Mouse (Mus musculus) embryo, embryonic 11 days (tissue): ENCODE measurements around the gene Robo1.
A peak's percentile ranks its signal among the peaks of the same experiment; 100 is the strongest.

Experiments
- DNase-seq: peaks from one replicate; pipeline ENCODE4 v3.0.0-alpha.2; 2015

Gene Robo1

DNA sequence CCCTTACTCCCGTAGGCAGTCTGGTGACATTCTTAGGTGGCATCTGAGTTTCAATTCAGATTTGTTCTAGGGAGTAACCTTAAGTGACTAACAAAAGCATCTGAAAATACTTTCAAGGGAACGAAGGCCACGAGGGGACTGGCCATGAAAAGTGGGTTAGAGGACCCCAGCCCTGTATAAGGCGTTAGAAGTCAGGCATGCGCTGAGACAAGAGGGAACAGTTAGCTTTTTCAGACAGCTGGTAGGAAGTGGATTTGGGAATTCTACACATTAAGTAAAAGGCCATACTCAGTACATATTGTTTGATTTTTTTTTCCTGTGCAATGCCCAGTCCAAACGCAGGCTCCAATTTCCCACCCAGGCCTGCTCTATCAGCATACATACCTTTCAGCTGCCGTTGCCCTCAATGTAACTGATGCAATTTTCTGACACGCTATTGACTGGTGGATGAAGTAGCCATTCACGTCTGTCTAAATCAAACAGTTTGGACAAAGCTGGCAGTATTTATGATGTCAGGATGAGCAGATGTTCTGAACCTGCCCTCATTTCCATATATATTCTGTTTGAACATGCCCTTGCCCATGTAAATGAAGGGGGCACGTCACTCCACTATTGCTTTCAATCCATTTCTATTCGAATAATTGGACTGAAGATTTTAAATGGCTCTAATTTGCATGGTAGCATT lies 651.1 kb downstream of the Robo1 start:
- DNase-seq = peak; percentile 12

GRCm38 (mm10) chr16:72959823-72960222 lies 651.7 kb downstream of the Robo1 start:
- no peak for DNase-seq

GRCm38 (mm10) chr16:72963782-72964181 lies 655.7 kb downstream of the Robo1 start:
- no peak for DNase-seq

DNA sequence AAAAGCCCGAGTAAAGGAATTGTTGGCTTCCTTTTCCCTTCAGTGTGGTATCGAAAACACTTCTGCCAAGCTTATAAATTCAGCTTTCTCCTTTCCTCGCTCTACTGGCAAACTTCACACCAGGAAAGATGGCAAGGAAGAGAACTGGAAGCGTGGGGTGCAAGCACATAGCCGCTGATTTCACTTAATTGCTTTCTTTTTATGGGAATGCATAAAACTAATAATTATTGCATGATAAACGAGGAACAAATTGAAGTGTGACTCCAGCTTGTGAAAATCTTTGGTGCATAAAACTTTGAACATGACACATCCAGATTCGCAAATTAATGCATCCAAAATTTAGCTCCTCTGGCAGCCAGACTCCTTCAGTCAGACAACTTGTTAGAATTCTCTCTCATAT lies 659.4 kb downstream of the Robo1 start:
- no peak for DNase-seq

DNA sequence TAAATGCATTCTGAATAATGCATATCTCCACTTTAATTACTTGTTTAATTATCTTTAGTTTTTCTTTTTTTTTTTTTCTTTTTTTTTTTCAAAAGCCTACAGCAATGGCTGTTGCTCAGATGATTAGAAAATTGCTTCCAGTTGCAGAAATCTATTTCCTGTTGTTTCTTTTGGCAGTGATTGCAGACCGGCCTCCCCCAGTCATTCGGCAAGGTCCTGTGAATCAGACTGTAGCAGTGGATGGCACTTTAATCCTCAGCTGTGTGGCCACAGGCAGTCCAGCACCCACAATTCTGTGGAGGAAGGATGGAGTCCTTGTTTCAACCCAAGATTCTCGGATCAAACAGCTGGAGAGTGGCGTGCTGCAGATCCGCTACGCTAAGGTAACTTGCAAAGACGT lies 661.9 kb downstream of the Robo1 start:
- DNase-seq = no peak

DNA sequence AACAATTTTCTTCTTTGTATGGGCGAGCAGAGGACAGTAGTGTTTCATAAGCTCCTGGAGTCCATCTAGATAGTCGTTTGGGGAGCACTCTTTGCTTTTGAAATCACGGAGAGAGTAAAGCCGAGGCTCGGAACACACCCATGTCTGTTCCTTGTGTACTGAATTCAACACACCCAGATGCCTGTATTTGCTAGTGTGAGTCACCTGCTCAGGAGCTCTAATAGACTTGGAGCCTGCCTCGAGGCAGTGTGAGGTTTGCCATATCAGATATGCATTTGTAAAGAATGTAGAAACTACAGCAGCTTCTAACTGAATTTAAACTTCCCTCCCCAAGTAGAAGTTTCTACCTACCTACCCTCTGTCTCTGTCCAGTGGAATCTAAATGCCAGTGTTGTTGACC lies 665.6 kb downstream of the Robo1 start:
- DNase-seq = no peak

GRCm38 (mm10) chr16:72974681-72975080 lies 666.6 kb downstream of the Robo1 start:
- DNase-seq = no peak

DNA sequence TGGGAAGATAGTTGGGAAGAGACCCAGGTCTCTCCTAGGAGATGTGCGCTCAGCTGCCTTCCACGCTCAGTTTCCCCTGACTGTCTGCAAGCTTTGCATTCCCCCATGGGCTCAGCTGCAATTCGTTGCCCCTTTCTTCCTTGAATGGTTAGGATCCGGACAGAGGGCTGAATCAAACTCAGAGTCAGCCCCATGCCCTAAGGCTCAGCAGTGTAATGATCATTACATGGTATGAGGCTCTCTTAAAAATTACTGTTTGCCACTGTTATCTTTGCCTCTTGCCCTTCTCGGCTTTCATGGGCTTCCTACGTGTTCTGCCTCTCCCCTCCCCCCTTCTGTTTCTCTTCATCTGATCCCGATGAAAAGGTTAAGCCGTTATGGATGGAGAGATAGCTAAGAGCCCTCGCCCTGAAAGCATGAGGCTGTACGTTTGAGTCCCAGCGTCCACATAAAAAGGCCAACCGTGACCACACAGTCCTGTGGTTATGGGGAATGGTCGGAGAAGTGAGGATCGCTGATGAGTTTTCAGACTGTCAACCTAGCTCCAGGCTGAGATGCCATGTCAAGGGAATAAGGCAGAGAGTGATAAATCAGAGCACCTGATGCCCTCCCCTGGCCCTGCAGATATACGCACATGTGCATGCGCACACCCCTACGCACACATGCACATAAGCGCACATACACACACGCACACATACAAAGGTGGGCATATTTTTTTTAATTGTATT lies 668.9 kb downstream of the Robo1 start:
- peak; percentile 42 for DNase-seq

DNA sequence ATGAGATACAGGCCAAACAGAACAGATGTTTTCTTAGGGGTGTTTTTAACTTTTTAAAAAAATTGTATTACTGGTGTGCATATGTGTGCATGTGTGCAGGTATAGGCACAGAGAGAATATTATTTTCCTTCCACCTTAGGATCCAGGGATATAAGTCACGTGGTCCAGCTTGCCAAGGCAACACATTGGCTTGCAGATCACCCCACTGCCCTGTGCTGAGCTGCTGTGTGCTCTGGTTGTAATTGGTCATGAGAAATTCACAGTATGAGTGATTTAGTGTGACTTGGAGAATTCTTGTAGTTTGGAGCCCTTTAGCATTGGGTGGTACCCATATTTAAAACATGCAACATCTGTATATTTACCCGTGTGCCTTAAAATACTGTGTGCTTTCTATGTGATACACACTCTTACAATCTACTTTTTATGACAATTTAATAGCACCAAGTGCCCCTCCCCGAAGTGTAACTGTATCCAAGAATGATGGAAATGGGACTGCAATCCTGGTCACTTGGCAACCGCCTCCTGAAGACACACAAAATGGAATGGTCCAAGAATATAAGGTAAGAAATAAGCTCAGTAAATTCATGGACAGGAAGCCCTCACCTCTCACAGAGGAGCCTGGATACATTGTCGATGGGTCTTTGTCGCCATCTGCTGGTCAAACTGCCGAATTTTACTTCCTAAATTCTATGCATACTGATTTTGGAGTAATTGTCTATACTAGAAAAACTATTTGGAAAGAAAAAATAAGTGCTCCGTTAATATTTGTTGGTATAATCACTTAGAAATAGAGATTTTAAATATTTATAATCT lies 671.5 kb downstream of the Robo1 start:
- DNase-seq = peak; percentile 81

GRCm38 (mm10) chr16:72990376-72991167 lies 682.5 kb downstream of the Robo1 start:
- DNase-seq = no peak

GRCm38 (mm10) chr16:72993189-72993588 lies 685.1 kb downstream of the Robo1 start:
- DNase-seq = no peak

DNA sequence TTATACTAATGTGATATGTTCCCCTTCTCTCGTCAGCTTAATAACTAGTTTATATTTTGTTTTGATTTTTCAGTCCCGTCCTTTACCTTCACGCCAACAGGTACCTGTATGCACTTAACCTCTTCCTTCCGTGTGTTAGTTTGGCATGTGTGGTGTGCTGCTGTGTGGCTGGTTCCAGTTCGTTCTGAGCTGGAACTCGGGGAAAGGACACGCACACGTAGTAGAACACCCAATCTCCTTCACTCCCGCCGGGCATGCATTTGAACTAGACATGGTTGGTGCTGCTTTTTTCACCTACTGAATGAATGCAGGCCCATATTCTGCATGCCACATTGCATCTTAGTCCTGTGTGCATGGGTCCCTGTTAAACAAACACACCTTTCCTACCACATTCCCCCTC lies 685.5 kb downstream of the Robo1 start:
- no peak for DNase-seq

GRCm38 (mm10) chr16:72995251-72995954 lies 687.3 kb downstream of the Robo1 start:
- peak; percentile 72 for DNase-seq

DNA sequence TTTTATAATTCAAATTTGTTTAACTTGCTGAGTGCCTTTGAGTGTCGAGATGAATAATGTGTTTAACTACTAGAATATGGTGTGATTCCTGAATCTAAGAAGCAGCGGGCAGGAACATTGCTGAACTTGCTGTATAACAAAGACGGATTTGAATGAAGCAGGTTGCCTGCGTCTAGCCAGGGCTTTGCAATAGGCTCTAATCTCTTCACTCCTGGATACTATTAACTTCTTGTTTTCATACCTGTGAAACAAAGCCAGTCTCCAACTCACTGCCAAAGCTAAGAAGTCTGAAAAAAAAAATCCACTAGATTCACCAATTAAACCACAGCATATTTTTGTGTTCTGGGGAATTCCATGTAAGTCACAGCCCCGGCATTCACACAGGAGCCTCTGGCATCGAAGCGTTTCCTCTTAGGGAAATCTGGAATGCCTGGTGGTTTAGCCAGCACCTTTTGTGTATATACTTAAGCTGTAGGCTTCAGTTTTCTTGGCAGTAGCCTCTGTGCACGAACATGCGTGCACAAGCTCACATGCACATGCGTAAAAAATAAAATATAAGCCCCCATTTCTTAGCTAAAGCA lies 687.9 kb downstream of the Robo1 start:
- DNase-seq = peak; percentile 36

- DNase-seq = no peak
These were observed 690.6 kb downstream of the Robo1 start for GRCm38 (mm10) chr16:72998677-72999076.

DNA sequence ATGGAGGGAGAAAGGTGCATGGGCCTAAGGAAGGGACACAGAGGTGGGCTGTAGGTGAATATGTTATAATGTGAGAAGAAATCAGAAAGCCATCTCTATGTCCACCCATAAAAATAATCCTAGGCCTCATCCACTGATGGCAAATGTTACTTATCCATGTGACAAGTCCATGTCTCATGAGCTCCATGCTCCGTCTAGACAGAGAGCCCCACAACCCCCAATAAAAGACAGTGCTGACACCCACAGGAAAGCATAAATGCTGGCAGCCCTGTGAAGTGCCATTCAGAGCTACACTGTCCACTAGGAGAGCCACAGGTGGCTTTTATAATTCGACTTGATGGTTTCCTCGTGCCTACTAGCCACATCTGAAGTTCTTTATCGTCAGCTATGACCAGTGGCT lies 694.6 kb downstream of the Robo1 start:
- no peak for DNase-seq

DNA sequence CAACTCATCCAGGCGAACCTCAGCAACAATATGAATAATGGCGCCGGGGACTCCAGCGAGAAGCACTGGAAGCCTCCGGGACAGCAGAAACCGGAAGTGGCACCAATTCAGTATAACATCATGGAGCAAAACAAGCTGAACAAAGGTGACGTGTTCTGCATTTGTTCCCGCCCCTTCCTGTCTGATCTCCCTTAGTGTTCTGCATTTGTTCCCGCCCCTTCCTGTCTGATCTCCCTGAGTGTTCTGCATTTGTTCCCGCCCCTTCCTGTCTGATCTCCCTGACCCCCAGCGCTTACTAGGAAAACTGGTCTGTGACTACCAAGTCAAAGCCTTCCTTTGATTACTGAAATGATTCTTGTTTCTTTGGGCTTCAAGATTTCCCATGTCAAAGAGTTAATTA lies 696.5 kb downstream of the Robo1 start:
- DNase-seq = no peak

- no peak for DNase-seq
These were observed 697.7 kb downstream of the Robo1 start for GRCm38 (mm10) chr16:73005831-73006230.

DNA sequence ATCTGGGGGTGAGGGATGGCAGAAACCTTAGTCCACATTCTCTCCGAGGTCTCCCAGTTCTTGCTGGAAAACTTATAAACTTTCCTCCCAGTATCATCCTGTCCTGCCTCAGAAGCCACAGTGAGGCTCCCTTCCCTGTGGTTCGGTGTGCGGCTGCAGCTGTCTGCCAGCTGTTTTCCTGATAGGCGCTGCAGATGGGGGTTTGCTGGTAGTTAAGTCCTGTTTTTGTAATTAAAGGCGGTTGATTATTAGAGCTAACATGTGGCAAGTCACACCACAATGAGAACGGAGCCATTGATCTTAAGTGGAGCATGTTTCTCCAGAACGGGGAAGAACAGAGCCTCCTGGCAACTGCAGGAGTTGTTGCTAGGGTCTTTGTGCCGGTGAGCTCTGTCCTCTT lies 699.3 kb downstream of the Robo1 start:
- peak; percentile 54 for DNase-seq

DNA sequence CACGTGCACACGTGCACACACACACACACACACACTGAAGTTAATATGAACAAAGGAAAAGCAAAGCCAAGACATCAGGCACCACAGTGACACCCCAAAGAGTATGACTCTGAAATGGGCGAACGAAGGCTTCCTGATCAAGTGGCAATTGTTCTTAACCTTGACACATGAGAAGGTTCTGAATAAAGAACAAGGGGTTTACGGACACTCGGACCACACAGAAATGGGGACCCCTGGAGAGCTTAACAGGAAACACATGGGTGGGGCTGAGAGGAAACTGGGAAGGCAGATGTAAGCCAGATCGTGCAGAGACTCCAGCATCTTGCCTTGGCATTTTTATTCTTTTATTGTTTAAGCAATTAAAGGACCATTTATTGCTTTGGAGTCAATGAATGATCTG lies 703.2 kb downstream of the Robo1 start:
- DNase-seq = peak; percentile 35

DNA sequence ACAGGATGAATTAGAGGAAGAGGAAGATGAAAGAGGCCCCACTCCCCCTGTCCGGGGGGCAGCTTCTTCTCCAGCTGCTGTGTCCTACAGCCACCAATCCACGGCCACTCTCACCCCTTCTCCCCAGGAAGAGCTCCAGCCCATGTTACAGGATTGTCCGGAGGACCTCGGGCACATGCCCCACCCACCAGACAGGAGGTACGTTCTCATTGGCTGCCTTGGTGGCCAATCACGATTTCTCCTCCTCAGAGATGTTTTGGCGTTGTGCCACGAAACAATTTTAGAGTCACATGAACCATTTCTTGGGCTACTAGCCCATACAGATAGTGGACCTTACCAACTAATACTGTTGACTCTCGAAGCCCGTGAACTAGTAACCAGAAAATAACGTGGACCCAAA lies 704.8 kb downstream of the Robo1 start:
- DNase-seq = no peak

- no peak for DNase-seq
These were observed 706.4 kb downstream of the Robo1 start for GRCm38 (mm10) chr16:73014544-73014943.
